Mouse (Mus musculus): ENCODE measurements around the gene Adra1b. TPM values are rescaled to one million over a fixed set of nuclear protein-coding genes. Genes with fewer than 3 reads are reported as not detected.

Gene Adra1b
- polyA plus RNA-seq (2014; fragmentation: Nextera tagmentation; extraction: Ambion mirVana) = 0.55 and 1.0 TPM in 2 replicates

DNA sequence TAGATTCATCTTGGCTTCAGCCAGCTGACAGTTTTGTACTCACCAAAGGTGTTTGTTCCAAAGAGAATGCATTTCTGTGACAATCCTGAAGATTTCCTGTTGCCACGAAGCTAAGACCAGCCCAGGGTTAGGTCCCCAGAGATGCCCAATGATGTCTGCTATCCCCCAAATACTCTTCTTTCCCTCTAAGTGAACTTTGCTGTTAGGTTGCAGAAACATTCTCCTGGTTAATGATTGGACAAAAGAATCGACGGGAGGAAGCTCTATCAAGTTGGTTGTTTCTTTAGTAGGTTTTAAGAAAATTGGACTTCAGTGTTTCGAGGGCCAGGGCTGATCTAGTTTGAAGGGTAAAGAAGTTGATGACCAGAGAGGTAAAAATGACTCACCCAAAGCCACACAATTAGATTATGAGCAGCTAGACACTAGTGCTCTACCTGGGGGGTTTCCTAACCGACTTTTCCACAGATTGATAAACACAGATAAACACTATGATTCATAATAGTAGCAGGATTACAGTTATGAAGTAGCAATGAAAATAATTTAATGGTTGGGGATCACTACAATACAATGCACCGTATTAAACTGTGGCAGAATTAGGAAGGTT, at the start of gene Adra1b:
TSS of gene Adra1b (minus strand) at position 160 of the 604 bp plus-strand sequence.
- Histone ChIP-seq H3K4me3 (ENCODE audit: low read depth, low read length) (no peak within 1 kb of the TSS), H3K4me2 (no peak within 1 kb of the TSS)
- WGBS = 64% methylated on average over 6 of the region's 6 CpGs

DNA sequence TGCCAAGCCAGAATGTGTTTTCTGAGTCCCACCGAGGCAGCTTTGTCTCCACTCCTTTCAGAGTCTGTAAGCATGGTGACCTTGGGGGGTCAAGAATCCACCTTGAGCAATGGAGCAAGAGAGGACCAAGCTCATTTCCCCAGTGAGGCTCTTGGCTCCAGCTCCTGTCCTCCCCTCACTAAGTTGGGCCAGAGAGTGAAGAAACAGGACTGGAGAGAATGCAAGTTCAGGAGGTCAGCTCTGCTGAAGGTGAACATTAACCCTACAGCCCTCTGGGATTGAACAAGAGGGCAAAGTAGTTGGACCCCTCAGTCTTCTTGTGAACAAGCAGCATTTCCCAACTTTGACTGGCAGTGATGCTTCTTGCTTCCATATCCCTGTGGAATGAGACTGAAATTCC, 49.3 kb upstream of the Adra1b start:
- no peak for ATAC-seq (replicated peaks; ENCODE audit: low FRiP score)
- H3K27ac ChIP-seq (ENCODE audit: low read depth, low read length) = no peak overlapping the region
- no peak overlapping the region for H3K9ac ChIP-seq (ENCODE audit: low read depth, low read length)
- DNase-seq (ENCODE audit: low spot score) = no peak
- H3K9me3 ChIP-seq (ENCODE audit: control insufficient read depth, low read length) = no peaks in the 10 kb centered on the region
- no peaks in the 10 kb centered on the region for H3K27me3 ChIP-seq (replicated peaks; ENCODE audit: control insufficient read depth, insufficient read depth, low read length)
- no peaks in the 10 kb centered on the region for H3K4me1 ChIP-seq (replicated peaks; ENCODE audit: control insufficient read depth, insufficient read depth, low read length)
- no peak overlapping the region for H3K4me2 ChIP-seq
- 70% methylated on average over 1 of the region's 1 CpGs for WGBS
- H3K4me3 ChIP-seq (ENCODE audit: low read depth, low read length) = no peak overlapping the region
- no peaks in the 10 kb centered on the region for H3K36me3 ChIP-seq (ENCODE audit: control insufficient read depth, insufficient read depth, low read length)

More for the DNA sequence above, at the start of gene Adra1b:
- no peaks in the 10 kb centered on the region for H3K4me1 ChIP-seq (replicated peaks; ENCODE audit: control insufficient read depth, insufficient read depth, low read length)
- ATAC-seq (replicated peaks; ENCODE audit: low FRiP score) (no peak), DNase-seq (ENCODE audit: low spot score) (no peak)
- H3K36me3 ChIP-seq (ENCODE audit: control insufficient read depth, insufficient read depth, low read length) = no peaks in the 10 kb centered on the region
- H3K9me3 ChIP-seq (ENCODE audit: control insufficient read depth, low read length) = no peaks in the 10 kb centered on the region
- H3K27me3 ChIP-seq (replicated peaks; ENCODE audit: control insufficient read depth, insufficient read depth, low read length) = no peaks in the 10 kb centered on the region
- H3K27ac ChIP-seq (ENCODE audit: low read depth, low read length) = no peak within 1 kb of the TSS
- H3K9ac ChIP-seq (ENCODE audit: low read depth, low read length) = no peak within 1 kb of the TSS

DNA sequence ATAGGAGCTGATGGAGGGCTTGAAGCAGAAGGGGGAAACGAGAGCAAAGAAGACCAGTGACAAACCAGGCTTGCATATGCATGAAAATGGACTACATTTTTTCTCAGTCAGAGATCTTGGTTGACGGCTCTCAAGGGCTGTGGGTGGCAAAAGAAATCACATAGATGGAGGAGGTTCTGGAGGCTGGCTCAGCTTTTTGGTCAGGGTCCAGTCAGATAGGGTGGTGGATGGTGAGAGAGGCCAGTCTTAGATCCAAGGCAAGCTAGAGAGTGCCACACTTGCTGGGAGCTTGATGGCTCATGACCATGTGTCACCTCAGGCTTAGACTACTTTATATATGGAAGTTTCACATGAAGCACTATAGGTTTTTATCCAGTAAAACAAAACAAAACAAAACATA, 42.8 kb upstream of the Adra1b start:
- no peaks in the 10 kb centered on the region for H3K4me1 ChIP-seq (replicated peaks; ENCODE audit: control insufficient read depth, insufficient read depth, low read length)
- H3K4me2 ChIP-seq = no peak overlapping the region
- no peak overlapping the region for H3K27ac ChIP-seq (ENCODE audit: low read depth, low read length)
- no peaks in the 10 kb centered on the region for H3K27me3 ChIP-seq (replicated peaks; ENCODE audit: control insufficient read depth, insufficient read depth, low read length)
- H3K36me3 ChIP-seq (ENCODE audit: control insufficient read depth, insufficient read depth, low read length) = no peaks in the 10 kb centered on the region
- ATAC-seq (replicated peaks; ENCODE audit: low FRiP score) (no peak), DNase-seq (ENCODE audit: low spot score) (no peak)
- H3K4me3 ChIP-seq (ENCODE audit: low read depth, low read length) = no peak overlapping the region
- no peak overlapping the region for H3K9ac ChIP-seq (ENCODE audit: low read depth, low read length)
- no peaks in the 10 kb centered on the region for H3K9me3 ChIP-seq (ENCODE audit: control insufficient read depth, low read length)
- WGBS = 75% methylated on average over 2 of the region's 2 CpGs

DNA sequence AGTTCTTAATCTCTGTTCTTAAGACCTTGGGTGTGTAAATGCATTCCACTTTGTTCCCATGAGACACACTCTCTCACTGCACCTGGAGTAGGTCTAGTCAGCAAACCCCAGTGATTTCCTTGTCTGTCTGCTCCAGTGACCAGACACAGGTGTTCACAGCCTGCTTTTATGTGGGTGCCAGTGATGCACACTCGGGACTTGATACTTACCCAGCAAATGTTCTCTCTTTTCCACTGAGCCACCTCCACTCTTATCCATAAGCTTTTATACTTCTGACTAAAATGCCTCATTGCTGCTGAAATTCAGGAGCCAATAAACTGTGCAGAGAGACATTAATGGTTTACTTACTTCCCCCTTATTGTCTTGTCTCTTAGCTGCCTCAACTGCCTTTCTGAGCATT, 42.2 kb upstream of the Adra1b start:
- Histone ChIP-seq H3K27ac (ENCODE audit: low read depth, low read length) (no peak overlapping the region), H3K4me3 (ENCODE audit: low read depth, low read length) (no peak overlapping the region), H3K9ac (ENCODE audit: low read depth, low read length) (no peak overlapping the region), H3K9me3 (ENCODE audit: control insufficient read depth, low read length) (no peaks in the 10 kb centered on the region), H3K36me3 (ENCODE audit: control insufficient read depth, insufficient read depth, low read length) (no peaks in the 10 kb centered on the region), H3K27me3 (replicated peaks; ENCODE audit: control insufficient read depth, insufficient read depth, low read length) (no peaks in the 10 kb centered on the region), H3K4me1 (replicated peaks; ENCODE audit: control insufficient read depth, insufficient read depth, low read length) (no peaks in the 10 kb centered on the region), H3K4me2 (no peak overlapping the region)
- DNase-seq (ENCODE audit: low spot score) (no peak), ATAC-seq (replicated peaks; ENCODE audit: low FRiP score) (no peak)
- WGBS = 74% methylated on average over 1 of the region's 1 CpGs

DNA sequence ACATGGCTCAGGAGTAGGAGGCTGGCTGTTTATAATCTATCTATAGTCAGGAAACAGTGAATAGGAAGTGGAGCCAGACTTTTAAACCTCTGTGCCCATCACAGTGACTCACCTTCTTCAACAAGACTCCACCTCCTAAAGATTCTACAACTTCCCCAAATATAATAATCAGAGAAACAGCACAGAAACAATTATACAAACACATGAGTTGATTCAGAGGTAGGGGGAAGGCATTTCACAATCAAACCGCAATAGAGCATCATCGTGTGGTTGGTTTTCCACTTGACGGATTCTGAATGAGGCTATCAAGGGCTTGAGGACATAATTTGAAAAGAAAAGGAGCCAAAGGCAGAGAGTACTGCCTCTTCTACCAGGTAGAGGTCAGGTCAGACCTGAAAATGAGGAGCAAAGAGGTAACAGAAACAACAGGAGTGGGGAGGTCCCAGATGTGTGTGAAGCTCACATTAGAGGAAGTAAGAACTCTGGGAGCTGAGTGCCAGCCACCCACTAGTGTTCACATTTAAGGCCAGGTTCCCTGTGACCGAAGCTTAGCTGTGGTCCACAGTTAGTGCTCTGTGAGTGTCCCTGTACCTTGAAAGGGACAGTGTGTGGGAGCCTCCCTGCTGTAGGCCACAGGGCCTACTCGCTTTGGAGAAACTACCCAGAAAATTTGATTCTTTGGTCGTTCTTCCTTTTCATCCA, 39.6 kb upstream of the Adra1b start:
- Histone ChIP-seq H3K9ac (ENCODE audit: low read depth, low read length) (no peak overlapping the region), H3K4me2 (no peak overlapping the region), H3K4me3 (ENCODE audit: low read depth, low read length) (no peak overlapping the region), H3K4me1 (replicated peaks; ENCODE audit: control insufficient read depth, insufficient read depth, low read length) (no peaks in the 10 kb centered on the region), H3K9me3 (ENCODE audit: control insufficient read depth, low read length) (no peaks in the 10 kb centered on the region), H3K27ac (ENCODE audit: low read depth, low read length) (no peak overlapping the region), H3K36me3 (ENCODE audit: control insufficient read depth, insufficient read depth, low read length) (no peaks in the 10 kb centered on the region), H3K27me3 (replicated peaks; ENCODE audit: control insufficient read depth, insufficient read depth, low read length) (no peaks in the 10 kb centered on the region)
- no peak for ATAC-seq (replicated peaks; ENCODE audit: low FRiP score)
- DNase-seq (ENCODE audit: low spot score) = no peak
- WGBS = 84% methylated on average over 6 of the region's 6 CpGs

DNA sequence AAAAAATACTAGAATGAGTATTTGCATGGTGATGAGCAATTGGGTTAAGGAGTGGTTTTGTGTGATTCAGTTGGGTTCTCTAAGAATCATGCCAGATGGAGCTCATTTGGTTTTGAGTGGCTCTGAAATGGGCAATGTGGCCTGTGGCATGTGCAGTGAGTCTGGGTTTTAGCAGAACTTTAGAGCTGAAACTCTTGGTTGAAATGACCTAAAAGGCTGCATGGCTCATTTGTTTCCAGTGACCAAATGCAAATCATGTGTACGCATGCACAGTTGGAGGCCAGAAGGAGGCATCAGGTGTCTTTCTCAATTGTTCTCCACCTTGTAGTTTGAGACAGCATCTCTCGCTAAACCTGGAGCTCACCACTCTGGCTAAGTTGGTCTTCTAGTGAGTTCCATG, 35.0 kb upstream of the Adra1b start:
- ATAC-seq (replicated peaks; ENCODE audit: low FRiP score) (no peak), DNase-seq (ENCODE audit: low spot score) (no peak)
- 90% methylated on average over 2 of the region's 2 CpGs for WGBS
- Histone ChIP-seq H3K9ac (ENCODE audit: low read depth, low read length) (no peak overlapping the region), H3K4me3 (ENCODE audit: low read depth, low read length) (no peak overlapping the region), H3K4me2 (no peak overlapping the region), H3K4me1 (replicated peaks; ENCODE audit: control insufficient read depth, insufficient read depth, low read length) (no peaks in the 10 kb centered on the region), H3K27ac (ENCODE audit: low read depth, low read length) (no peak overlapping the region), H3K36me3 (ENCODE audit: control insufficient read depth, insufficient read depth, low read length) (no peaks in the 10 kb centered on the region), H3K9me3 (ENCODE audit: control insufficient read depth, low read length) (no peaks in the 10 kb centered on the region), H3K27me3 (replicated peaks; ENCODE audit: control insufficient read depth, insufficient read depth, low read length) (no peaks in the 10 kb centered on the region)

DNA sequence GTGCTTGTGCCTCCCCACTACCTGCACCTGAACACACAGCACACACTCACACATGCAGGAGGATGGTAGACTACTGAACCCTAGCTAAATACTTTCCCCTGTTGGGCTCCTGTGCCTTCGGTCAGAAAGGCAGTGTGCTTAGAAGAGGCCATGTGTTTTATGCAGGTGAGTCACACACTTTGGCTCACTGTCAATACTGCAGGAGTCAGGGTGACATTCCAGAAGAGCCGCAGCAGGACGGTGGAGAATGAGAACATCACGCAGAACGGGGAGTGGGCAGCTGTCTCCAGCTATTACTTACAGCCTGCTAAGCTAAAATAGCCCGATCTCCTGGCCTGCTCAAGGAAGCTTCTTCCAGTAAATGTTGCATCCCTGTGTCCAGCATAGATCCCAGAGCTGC, 32.5 kb upstream of the Adra1b start:
- no peaks in the 10 kb centered on the region for H3K36me3 ChIP-seq (ENCODE audit: control insufficient read depth, insufficient read depth, low read length)
- H3K9me3 ChIP-seq (ENCODE audit: control insufficient read depth, low read length) = no peaks in the 10 kb centered on the region
- H3K9ac ChIP-seq (ENCODE audit: low read depth, low read length) = no peak overlapping the region
- no peak overlapping the region for H3K27ac ChIP-seq (ENCODE audit: low read depth, low read length)
- no peak overlapping the region for H3K4me2 ChIP-seq
- 74% methylated on average over 6 of the region's 6 CpGs for WGBS
- H3K4me3 ChIP-seq (ENCODE audit: low read depth, low read length) = no peak overlapping the region
- H3K27me3 ChIP-seq (replicated peaks; ENCODE audit: control insufficient read depth, insufficient read depth, low read length) = no peaks in the 10 kb centered on the region
- DNase-seq (ENCODE audit: low spot score) = no peak
- no peaks in the 10 kb centered on the region for H3K4me1 ChIP-seq (replicated peaks; ENCODE audit: control insufficient read depth, insufficient read depth, low read length)
- no peak for ATAC-seq (replicated peaks; ENCODE audit: low FRiP score)

DNA sequence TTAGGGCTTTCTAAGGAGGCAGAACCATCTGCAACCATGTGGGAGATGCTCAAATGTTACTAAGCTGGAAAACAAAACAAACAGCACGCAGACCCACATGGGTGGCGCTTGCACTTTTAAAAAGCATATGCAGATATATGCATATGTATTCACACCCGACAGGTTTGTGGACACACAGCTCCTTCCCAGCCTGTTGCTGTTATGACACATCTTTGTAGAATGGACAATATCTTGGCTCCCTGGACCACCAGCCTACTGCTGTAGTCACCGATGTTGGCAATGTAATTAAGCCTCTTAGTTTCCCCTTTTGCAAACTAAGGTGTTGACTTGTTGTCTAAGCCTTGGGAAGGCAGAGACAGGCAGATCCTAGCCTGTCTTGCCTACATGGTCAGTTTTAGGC, 32.0 kb upstream of the Adra1b start:
- H3K36me3 ChIP-seq (ENCODE audit: control insufficient read depth, insufficient read depth, low read length) = no peaks in the 10 kb centered on the region
- ATAC-seq (replicated peaks; ENCODE audit: low FRiP score) (no peak), DNase-seq (ENCODE audit: low spot score) (no peak)
- no peaks in the 10 kb centered on the region for H3K9me3 ChIP-seq (ENCODE audit: control insufficient read depth, low read length)
- H3K4me1 ChIP-seq (replicated peaks; ENCODE audit: control insufficient read depth, insufficient read depth, low read length) = no peaks in the 10 kb centered on the region
- H3K4me3 ChIP-seq (ENCODE audit: low read depth, low read length) = no peak overlapping the region
- no peak overlapping the region for H3K27ac ChIP-seq (ENCODE audit: low read depth, low read length)
- H3K27me3 ChIP-seq (replicated peaks; ENCODE audit: control insufficient read depth, insufficient read depth, low read length) = no peaks in the 10 kb centered on the region
- H3K4me2 ChIP-seq = no peak overlapping the region
- 86% methylated on average over 4 of the region's 4 CpGs for WGBS
- H3K9ac ChIP-seq (ENCODE audit: low read depth, low read length) = no peak overlapping the region

DNA sequence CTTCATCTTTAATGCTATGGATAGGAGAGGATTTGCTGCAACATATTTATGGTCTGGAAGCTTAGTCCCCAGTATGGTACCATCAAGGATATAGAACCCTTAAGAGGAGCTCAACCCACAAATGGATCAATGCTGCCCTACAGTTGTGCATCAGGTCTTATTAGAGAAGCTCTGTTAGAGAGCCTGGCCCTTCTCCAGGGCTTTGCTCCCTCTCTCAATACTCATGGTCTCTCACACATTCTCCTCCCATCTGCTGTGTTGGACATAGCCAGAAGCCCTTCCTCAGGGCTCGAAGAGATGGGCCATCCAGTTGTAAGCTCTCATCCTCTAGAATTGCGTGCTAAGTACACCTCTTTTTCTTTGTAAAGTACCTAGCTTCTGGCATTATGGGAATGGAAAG, 29.2 kb upstream of the Adra1b start:
- Histone ChIP-seq H3K27me3 (replicated peaks; ENCODE audit: control insufficient read depth, insufficient read depth, low read length) (no peaks in the 10 kb centered on the region), H3K36me3 (ENCODE audit: control insufficient read depth, insufficient read depth, low read length) (no peaks in the 10 kb centered on the region), H3K27ac (ENCODE audit: low read depth, low read length) (no peak overlapping the region), H3K4me1 (replicated peaks; ENCODE audit: control insufficient read depth, insufficient read depth, low read length) (no peaks in the 10 kb centered on the region), H3K4me2 (no peak overlapping the region), H3K4me3 (ENCODE audit: low read depth, low read length) (no peak overlapping the region), H3K9ac (ENCODE audit: low read depth, low read length) (no peak overlapping the region), H3K9me3 (ENCODE audit: control insufficient read depth, low read length) (no peaks in the 10 kb centered on the region)
- WGBS = 81% methylated on average over 2 of the region's 2 CpGs
- ATAC-seq (replicated peaks; ENCODE audit: low FRiP score) (no peak), DNase-seq (ENCODE audit: low spot score) (no peak)
